Mouse (Mus musculus) stomach, postnatal 0 days (tissue): ENCODE measurements around the gene Map4k4.

Experiments
- CTCF ChIP-seq: IDR thresholded peaks from 2 replicates; pipeline ENCODE4 v1.5.1; 2016; ENCODE audit warnings: antibody characterized with exemption, low read depth, mild to moderate bottlenecking, moderate library complexity
- EP300 ChIP-seq: optimal IDR thresholded peaks from 2 replicates; pipeline ENCODE3; 2016; ENCODE audit warnings: antibody characterized with exemption

DNA sequence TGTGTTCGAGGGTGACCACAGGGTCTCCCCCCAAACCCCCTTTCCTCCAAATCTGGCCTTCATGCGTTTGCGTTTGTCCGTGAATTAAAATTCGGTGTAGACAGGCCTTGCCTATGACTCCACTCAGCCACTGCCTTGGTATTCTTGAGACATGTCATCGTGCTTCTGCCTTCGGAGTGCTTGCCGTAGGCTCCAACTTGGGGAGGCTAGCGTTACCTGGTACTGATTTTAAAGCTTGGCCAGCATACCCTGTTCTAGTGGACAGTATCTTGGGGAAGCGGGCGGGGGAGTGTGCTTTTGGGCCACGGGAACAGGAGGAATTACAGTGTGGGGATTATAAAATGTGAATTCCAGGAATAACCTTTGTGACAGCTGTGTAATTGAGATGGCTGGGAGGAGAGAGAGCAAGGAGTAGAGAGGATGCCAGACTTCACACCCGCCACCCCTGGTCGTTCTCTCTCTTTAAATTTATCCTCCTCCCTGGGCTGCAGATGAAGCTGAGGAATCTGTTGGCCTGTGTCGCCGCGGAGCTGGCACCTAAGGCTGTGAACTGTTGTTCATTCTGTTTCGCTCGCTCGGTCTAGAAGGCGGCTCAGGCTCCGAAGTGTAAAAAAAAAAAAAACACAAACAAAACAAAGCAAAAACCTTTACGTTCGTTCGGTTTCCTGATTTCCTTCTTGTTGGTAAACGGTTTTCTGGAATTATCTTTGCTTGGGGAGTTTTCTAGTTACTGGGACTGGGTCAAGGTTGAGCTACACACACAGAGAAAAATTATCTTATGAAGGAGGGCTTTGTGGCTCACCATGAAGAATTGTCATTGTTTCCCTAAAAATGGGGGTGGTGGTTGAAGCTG is 1.4 kb downstream of the Map4k4 start:
- TF ChIP-seq CTCF (0 out of 2 replicates have a peak, but pooled peaks have one; percentile 1), EP300 (peak; percentile 52)
